Mouse (Mus musculus) midbrain, embryonic 11.5 days (tissue): ENCODE measurements at regions not wholly inside any gene's neighbourhood (a gene's known extent, or its start where the extent isn't known, plus 50 kb on each side); places are given as distances from the start of the nearest gene placed in this dataset.
A peak's percentile ranks its signal among the peaks of the same experiment; 100 is the strongest.

Source experiments
- ATAC-seq: fragments of 200-750 bp; cut with Nextera tagmentation; 2 replicates; pipeline ENCODE4 v1.8.0; 2017; ENCODE audit warnings: moderate TSS enrichment, moderate library complexity; ENCODE audit not compliant: low FRiP score
- DNase-seq: peaks from one replicate; pipeline ENCODE4 v3.0.0; 2015; ENCODE audit warnings: low spot score; ENCODE audit errors: missing footprints
- H3K27ac ChIP-seq: fragments of 300-500 bp; sonication (generic); 2 replicates; pipeline ENCODE4 v1.5.1; 2014; ENCODE audit warnings: low read depth, low read length
- H3K27me3 ChIP-seq: fragments of 300-500 bp; sonication (generic); 2 replicates; pipeline ENCODE4 v1.6.1; 2014; ENCODE audit warnings: mild to moderate bottlenecking, low read length, moderate library complexity, mixed read lengths; ENCODE audit not compliant: control insufficient read depth, insufficient read depth
- H3K36me3 ChIP-seq: fragments of 300-500 bp; sonication (generic); 2 replicates; pipeline ENCODE4 v1.6.1; 2014; ENCODE audit warnings: mild to moderate bottlenecking, low read length, moderate library complexity, mixed read lengths; ENCODE audit not compliant: control insufficient read depth, insufficient read depth
- H3K4me1 ChIP-seq: fragments of 300-500 bp; sonication (generic); 2 replicates; pipeline ENCODE4 v1.6.1; 2014; ENCODE audit warnings: low read length; ENCODE audit not compliant: control insufficient read depth, insufficient read depth
- H3K4me2 ChIP-seq: fragments of 300-500 bp; sonication (generic); 2 replicates; pipeline ENCODE4 v1.6.1; 2014; ENCODE audit warnings: mild to moderate bottlenecking, moderate library complexity
- H3K4me3 ChIP-seq: fragments of 300-500 bp; sonication (generic); 2 replicates; pipeline ENCODE4 v1.5.1; 2014; ENCODE audit warnings: low read depth, low read length
- H3K9ac ChIP-seq: fragments of 300-500 bp; sonication (generic); 2 replicates; pipeline ENCODE4 v1.6.1; 2014; ENCODE audit warnings: low read length
- H3K9me3 ChIP-seq: fragments of 300-500 bp; sonication (generic); 2 replicates; pipeline ENCODE4 v1.6.1; 2016; ENCODE audit warnings: low read length; ENCODE audit not compliant: control insufficient read depth
- WGBS: fragments of 180-500 bp; shearing (Covaris S2); extraction: QIAGEN DNeasy Blood & Tissue Kit; methylation state at CpG from one replicate; pipeline ENCODE4 v1.1.7; 2014; 5-methylcytosine and 5-hydroxymethylcytosine counted together

DNA sequence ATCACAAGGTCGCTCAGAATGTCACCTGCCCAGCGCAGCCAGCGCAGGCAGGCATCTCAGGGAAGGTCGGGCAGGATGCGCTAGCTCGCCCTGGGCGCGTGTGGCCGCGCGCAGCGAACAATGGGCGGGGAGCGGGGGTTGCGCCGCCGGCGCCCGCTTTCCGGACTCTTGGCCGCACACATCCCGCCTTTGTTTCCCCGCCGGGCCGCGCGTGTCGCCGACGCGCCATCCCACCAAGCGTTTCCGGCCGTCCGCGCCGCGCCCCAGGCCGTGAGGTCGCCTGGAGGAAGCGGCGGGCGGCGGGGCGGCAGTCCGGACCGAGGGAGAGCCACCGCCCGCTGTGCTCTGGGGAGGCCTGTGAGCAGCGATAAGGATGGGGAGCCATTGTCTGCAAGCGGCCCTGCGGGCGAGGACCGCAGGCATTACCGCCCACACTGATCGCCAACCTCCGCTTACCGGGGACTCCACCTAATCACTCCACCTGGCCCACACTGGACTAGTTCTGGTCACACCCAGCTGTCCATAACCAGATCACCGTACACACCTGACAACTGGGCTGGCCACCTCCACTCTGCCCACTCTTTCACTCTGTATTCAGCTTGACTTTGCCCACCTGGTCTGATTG lies 354.3 kb upstream of the Gm10295 start:
- Histone ChIP-seq H3K9ac (peak overlapping the region; percentile 93), H3K27me3 (no peaks in the 10 kb centered on the region; the same call in 1 of the 2 replicates), H3K9me3 (no peaks in the 10 kb centered on the region), H3K4me3 (peak overlapping the region; percentile 53), H3K27ac (peak overlapping the region; percentile 51; the same call in 1 of the 2 replicates), H3K36me3 (no peaks in the 10 kb centered on the region), H3K4me2 (peak overlapping the region; percentile 83), H3K4me1 (no peaks in the 10 kb centered on the region)
- peak; percentile 96 for DNase-seq
- peak; percentile 92 for ATAC-seq
- under 1% methylated on average over 59 of the region's 59 CpGs for WGBS

DNA sequence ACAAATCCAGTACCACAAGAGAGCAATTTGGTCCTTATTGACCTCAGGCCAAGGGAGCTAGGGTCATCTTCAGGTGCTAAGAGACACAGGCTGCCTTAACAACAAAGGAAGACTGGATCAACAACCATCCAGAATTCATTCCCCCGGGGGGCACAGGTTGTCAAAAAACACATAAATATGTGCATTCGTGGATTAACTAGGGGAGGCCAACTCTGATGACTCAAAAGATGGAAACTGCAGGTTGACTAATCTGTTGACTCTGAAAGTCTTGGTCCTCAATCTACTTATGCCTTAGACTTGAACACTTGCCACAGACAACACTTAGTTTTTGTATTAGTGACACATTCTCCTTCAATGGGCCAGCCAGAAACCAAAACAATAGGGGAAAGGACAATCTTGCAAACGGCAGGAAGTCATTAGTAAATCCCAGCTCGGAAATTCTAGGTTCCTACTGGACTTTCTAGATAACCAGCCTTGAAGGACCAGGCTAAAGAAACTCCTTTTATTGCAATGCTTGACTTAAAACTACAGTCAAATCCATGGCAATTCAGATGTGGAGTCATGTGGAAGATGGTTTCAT lies 353.5 kb upstream of the Gm10295 start:
- Histone ChIP-seq H3K4me3 (peak overlapping the region; percentile 53), H3K9ac (peak overlapping the region; percentile 93), H3K27ac (no peak overlapping the region), H3K36me3 (no peaks in the 10 kb centered on the region), H3K9me3 (no peaks in the 10 kb centered on the region), H3K27me3 (no peaks in the 10 kb centered on the region; the same call in 1 of the 2 replicates), H3K4me1 (no peaks in the 10 kb centered on the region), H3K4me2 (peak overlapping the region; percentile 83)
- DNase-seq (peak; percentile 84), ATAC-seq (no peak)
- WGBS, result 60% methylated on average over 4 of the region's 4 CpGs
